Mouse (Mus musculus) liver, embryonic 16.5 days (tissue): Measurements from ENCODE around the gene Ccdc89. TPM values are rescaled to one million over a fixed set of nuclear protein-coding genes. Genes with fewer than 3 reads are reported as not detected.

Experiments used
- ATAC-seq: fragments of 200-750 bp; cut with Nextera tagmentation; 2 replicates; pipeline ENCODE4 v1.8.0; 2017; ENCODE audit warnings: low read depth, mild to moderate bottlenecking, moderate number of reproducible peaks, moderate library complexity
- H3K27ac ChIP-seq: fragments of 300-500 bp; sonication (generic); 2 replicates; pipeline ENCODE4 v1.5.1; 2014; ENCODE audit warnings: mild to moderate bottlenecking, low read length
- H3K27me3 ChIP-seq: fragments of 300-500 bp; sonication (generic); 2 replicates; pipeline ENCODE4 v1.6.1; 2014; ENCODE audit warnings: low read depth, low read length, mixed read lengths; ENCODE audit not compliant: control insufficient read depth, insufficient read depth
- H3K36me3 ChIP-seq: fragments of 300-500 bp; sonication (generic); 2 replicates; pipeline ENCODE4 v1.6.1; 2014; ENCODE audit warnings: mild to moderate bottlenecking; ENCODE audit not compliant: control insufficient read depth, insufficient read depth
- H3K4me1 ChIP-seq: fragments of 300-500 bp; sonication (generic); 2 replicates; pipeline ENCODE4 v1.6.1; 2014; ENCODE audit warnings: low read depth, low read length, mixed read lengths; ENCODE audit not compliant: control insufficient read depth
- H3K4me2 ChIP-seq: fragments of 300-500 bp; sonication (generic); 2 replicates; pipeline ENCODE4 v1.6.1; 2014; ENCODE audit warnings: low read depth, low read length, mixed read lengths
- H3K4me3 ChIP-seq: fragments of 300-500 bp; sonication (generic); 2 replicates; pipeline ENCODE4 v1.5.1; 2014; ENCODE audit warnings: low read depth, mild to moderate bottlenecking, low read length
- H3K9ac ChIP-seq: fragments of 300-500 bp; sonication (generic); 2 replicates; pipeline ENCODE4 v1.6.1; 2014; ENCODE audit warnings: low read depth, low read length
- H3K9me3 ChIP-seq: fragments of 300-500 bp; sonication (generic); replicated peaks from 2 replicates; pipeline ENCODE4 v1.6.1; 2016; ENCODE audit warnings: low read length; ENCODE audit not compliant: control insufficient read depth
- WGBS: fragments of 180-500 bp; shearing (Covaris S2); extraction: QIAGEN DNeasy Blood & Tissue Kit; methylation state at CpG from one replicate; pipeline ENCODE4 v1.1.7; 2014; ENCODE audit not compliant: insufficient replicate concordance; 5-methylcytosine and 5-hydroxymethylcytosine counted together
- polyA plus RNA-seq: library from polyadenylated mRNA; unstranded; fragments of >200 nt; fragmentation: Nextera tagmentation; extraction: Ambion mirVana; gene quantifications from 2 replicates; pipeline ENCODE4 v1.2.1, GENCODE M21; 2015

Gene Ccdc89
- polyA plus RNA-seq, 1 experiment from 2014 or later: 0.12 TPM

DNA sequence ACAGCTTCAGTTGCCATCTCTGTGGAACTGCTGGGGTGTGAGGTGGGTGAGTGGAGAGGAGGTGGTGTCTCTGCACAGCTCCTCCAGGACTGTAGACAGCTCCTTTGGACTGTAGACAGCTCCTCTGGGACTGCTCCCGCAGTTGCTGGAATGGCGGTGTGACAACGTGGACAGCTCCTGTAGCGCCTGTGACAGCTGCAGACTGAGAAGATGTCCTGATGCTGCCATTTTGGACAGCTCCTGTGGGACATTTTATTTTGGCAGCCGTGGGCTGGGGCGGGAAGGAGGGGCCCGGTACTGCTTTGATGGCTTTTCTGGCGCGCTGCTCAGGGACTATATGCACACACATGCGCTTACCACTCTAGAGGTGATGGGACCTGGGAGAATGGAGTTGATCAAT is 34.0 kb downstream of the Ccdc89 start:
- no peaks in the 10 kb centered on the region for H3K9me3 ChIP-seq
- peaks cover 11% of the 10 kb centered on the region for H3K4me1 ChIP-seq
- no peak overlapping the region for H3K27ac ChIP-seq
- H3K4me2 ChIP-seq: no peak overlapping the region
- no peak for ATAC-seq
- WGBS: 52% methylated on average over 10 of the region's 10 CpGs
- H3K27me3 ChIP-seq: no peaks in the 10 kb centered on the region
- H3K9ac ChIP-seq: no peak overlapping the region
- H3K36me3 ChIP-seq: no peaks in the 10 kb centered on the region
- H3K4me3 ChIP-seq: no peak overlapping the region

DNA sequence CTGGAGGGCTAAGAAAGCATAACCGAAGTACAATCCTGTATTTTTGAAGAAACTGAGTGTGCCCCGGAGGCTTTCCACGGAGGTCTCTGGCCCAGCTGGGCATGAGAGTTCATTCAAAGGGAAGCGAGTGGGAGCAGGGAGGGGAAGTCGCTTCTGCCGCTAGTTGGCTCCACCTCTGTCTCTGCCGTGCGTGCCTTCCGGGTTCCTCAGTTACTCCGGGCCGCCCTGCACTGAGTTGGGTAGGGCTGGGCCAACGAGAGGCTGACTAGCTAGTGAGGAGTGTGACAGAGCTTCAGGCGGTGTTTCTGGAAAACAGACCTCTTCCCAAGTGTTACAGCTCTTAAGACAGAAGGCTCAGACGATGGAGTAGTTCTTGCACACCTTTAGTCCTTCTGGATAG is 34.6 kb downstream of the Ccdc89 start:
- Histone ChIP-seq H3K9me3 (no peaks in the 10 kb centered on the region), H3K27ac (no peak overlapping the region), H3K36me3 (no peaks in the 10 kb centered on the region), H3K4me1 (peaks cover 8% of the 10 kb centered on the region), H3K4me2 (peak overlapping the region; percentile 22), H3K27me3 (no peaks in the 10 kb centered on the region), H3K9ac (no peak overlapping the region), H3K4me3 (no peak overlapping the region)
- peak; percentile 32 for ATAC-seq
- WGBS: 11% methylated on average over 14 of the region's 14 CpGs

DNA sequence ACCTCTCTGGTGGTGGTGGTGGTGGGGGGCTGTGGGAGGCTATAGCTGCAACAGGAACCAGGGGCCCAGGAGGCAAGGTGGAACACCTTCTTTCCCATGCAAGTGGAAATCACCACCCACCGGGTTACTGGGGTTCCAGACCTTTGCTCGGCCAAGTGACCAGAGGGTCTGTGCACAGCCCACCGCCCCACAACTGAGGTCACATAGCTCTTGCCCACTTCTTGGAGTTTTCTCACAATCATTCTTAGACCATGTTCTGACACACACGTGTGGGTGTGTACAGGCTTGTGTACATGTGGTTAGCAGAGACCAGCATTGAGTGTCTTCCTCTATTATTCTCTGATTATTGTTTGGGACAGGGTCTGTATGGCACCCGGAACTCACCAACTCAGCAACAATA is 35.1 kb downstream of the Ccdc89 start:
- H3K9me3 ChIP-seq: no peaks in the 10 kb centered on the region

DNA sequence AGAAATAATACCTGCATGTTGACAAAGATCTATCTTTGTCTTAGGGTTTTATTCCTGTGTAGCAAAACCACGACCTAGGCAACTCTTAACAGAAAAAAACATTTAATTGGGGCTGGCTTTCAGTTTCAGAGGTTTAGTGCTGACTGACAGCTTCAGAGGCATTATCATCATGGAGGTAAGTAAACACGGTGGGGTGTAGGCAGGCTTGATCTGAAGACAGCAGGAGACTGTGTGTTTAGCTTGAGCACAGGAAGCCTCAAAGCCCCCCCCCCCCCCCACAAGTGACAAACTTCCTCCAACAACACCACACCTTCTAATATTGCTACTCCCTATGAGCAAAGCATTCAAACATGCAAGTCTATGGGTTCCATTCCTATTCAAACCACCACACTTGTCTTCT is 47.1 kb downstream of the Ccdc89 start:
- Histone ChIP-seq H3K9me3 (no peaks in the 10 kb centered on the region), H3K9ac (no peak overlapping the region), H3K4me2 (no peak overlapping the region), H3K4me3 (no peak overlapping the region), H3K4me1 (peaks cover 11% of the 10 kb centered on the region), H3K27me3 (peaks cover 3% of the 10 kb centered on the region), H3K27ac (no peak overlapping the region), H3K36me3 (no peaks in the 10 kb centered on the region)
- 25% methylated on average over 2 of the region's 2 CpGs for WGBS
- ATAC-seq: no peak

More for the DNA sequence above, 35.1 kb downstream of the Ccdc89 start:
- no peak overlapping the region for H3K4me3 ChIP-seq
- no peaks in the 10 kb centered on the region for H3K27me3 ChIP-seq
- no peak overlapping the region for H3K27ac ChIP-seq
- H3K9ac ChIP-seq: no peak overlapping the region
- peaks cover 3% of the 10 kb centered on the region; the same call in 1 of the 2 replicates for H3K4me1 ChIP-seq
- ATAC-seq: no peak
- no peak overlapping the region; the same call in 1 of the 2 replicates for H3K4me2 ChIP-seq
- no peaks in the 10 kb centered on the region for H3K36me3 ChIP-seq
- WGBS: 80% methylated on average over 5 of the region's 5 CpGs

DNA sequence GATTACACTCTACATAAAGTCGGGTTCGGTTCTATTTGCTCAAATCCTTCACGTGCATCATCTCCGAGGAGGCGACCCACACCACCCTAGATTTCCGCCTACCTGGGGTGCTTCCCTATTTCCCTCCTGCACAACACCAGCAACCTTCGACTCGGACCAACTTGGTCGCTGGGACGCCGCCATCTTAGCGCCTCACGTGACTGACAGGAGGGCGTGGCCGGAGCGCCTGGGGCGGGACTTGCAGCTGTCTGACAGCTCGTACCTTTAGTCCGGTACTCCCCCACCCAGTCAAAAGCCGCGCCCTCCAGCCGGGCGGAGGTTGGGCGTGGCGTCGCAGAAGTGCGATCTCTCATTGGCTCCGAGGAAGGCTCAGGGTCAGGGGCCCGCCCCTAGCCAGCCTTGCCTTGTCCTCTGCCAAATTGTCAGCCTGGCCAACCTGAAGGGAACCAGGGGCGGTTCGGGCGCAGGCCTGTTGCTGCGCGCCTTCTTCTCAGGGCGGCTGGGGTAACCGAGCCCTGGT is 49.5 kb downstream of the Ccdc89 start, which contains the start of gene Tmem126b:
Gene Tmem126b, minus strand, starts transcription at position 209 of the 520 bp plus-strand sequence.
- no peaks in the 10 kb centered on the region for H3K9me3 ChIP-seq
- peak within 1 kb of the TSS; percentile 76 for H3K27ac ChIP-seq

DNA sequence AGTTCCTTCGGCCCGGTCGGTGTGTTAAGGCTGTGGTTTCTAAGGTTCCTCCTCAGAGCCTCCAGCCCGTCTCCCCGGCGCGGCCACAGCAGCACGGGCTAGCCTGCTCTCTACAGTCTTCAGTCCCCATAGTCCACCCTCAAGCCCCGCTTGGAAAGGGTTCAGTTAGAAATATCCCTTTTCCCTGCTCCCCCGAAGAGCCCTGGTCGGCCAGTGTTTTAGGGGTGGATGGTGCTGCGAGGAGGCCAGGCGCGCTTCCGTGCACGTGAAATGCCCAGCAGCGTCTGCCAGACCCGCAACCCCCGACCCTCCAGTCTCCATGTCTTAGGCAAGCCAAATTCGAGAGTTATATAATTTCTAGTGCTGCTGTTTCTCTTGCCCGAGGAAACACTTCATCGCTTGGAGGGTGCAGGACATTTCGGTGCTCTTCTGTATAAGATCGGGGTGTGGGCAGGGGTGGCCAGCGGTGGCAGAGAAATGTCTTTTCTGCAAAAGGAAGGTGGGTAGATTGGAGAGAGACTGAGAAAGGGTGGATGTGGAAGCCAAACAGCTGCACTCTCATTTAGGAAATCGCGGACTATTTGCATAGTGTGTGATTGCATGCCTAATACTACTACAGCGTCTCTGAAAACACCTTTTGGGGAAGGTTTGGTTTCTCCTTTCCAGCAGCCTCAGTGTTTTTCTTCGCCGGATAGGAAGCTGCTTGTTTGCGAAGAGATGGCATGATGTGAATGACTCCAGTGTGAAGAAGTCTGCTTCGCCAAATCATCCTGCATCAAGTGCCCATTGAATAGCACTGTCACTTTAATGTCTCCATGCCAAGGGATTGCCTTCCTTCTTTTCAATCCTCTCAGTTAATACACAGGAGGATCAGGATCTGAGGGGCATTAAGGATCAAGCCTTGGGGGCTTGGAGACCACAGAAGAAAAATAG is 50.2 kb downstream of the Ccdc89 start, which contains the start of gene Dlg2:
Gene Dlg2, plus strand, starts transcription at position 360 of the 933 bp plus-strand sequence.
- WGBS: under 1% methylated on average over 32 of the region's 32 CpGs
- no peaks in the 10 kb centered on the region for H3K9me3 ChIP-seq
- ATAC-seq: no peak

More for the DNA sequence above, 49.5 kb downstream of the Ccdc89 start, which contains the start of gene Tmem126b:
- ATAC-seq: peak; percentile 100
- H3K9ac ChIP-seq: peak within 1 kb of the TSS; percentile 82
- H3K4me2 ChIP-seq: peak within 1 kb of the TSS; percentile 97
- peaks cover 11% of the 10 kb centered on the region for H3K4me1 ChIP-seq
- peak within 1 kb of the TSS; percentile 80 for H3K4me3 ChIP-seq
- H3K27me3 ChIP-seq: peaks cover 3% of the 10 kb centered on the region
- under 1% methylated on average over 36 of the region's 36 CpGs for WGBS
- H3K36me3 ChIP-seq: no peaks in the 10 kb centered on the region

More for the DNA sequence above, 50.2 kb downstream of the Ccdc89 start, which contains the start of gene Dlg2:
- Histone ChIP-seq H3K9ac (peak within 1 kb of the TSS; percentile 82), H3K4me3 (peak within 1 kb of the TSS; percentile 80), H3K4me2 (peak within 1 kb of the TSS; percentile 97), H3K27ac (peak within 1 kb of the TSS; percentile 76), H3K36me3 (no peaks in the 10 kb centered on the region), H3K4me1 (peaks cover 11% of the 10 kb centered on the region), H3K27me3 (peaks cover 6% of the 10 kb centered on the region)

Other genes starting within 250 kb of the Ccdc89 start
- gene Ccdc83, start 160.8 kb upstream of the Ccdc89 start, polyA plus RNA-seq: not detected in 2 replicates
- gene Sytl2, start 124.3 kb upstream of the Ccdc89 start, polyA plus RNA-seq: 0.69 and 0.99 TPM in 2 replicates
- gene Crebzf, start 16.2 kb downstream of the Ccdc89 start, polyA plus RNA-seq: 5.0 and 5.6 TPM in 2 replicates
- 39.7 and 44.2 TPM in 2 replicates for gene Tmem126a, start 30.7 kb downstream of the Ccdc89 start, polyA plus RNA-seq
- gene Tmem126b, start 49.4 kb downstream of the Ccdc89 start, polyA plus RNA-seq: 11.2 and 12.1 TPM in 2 replicates
- 0.35 and 0.51 TPM in 2 replicates for gene Dlg2, start 50.1 kb downstream of the Ccdc89 start, polyA plus RNA-seq